Mouse (Mus musculus): ENCODE results near the gene Gdf1. TPM values are rescaled to one million over a fixed set of nuclear protein-coding genes. Genes with fewer than 3 reads are reported as not detected.

Gene Gdf1
- 0.28 TPM for polyA plus RNA-seq (2017; shearing (Covaris generic))

DNA sequence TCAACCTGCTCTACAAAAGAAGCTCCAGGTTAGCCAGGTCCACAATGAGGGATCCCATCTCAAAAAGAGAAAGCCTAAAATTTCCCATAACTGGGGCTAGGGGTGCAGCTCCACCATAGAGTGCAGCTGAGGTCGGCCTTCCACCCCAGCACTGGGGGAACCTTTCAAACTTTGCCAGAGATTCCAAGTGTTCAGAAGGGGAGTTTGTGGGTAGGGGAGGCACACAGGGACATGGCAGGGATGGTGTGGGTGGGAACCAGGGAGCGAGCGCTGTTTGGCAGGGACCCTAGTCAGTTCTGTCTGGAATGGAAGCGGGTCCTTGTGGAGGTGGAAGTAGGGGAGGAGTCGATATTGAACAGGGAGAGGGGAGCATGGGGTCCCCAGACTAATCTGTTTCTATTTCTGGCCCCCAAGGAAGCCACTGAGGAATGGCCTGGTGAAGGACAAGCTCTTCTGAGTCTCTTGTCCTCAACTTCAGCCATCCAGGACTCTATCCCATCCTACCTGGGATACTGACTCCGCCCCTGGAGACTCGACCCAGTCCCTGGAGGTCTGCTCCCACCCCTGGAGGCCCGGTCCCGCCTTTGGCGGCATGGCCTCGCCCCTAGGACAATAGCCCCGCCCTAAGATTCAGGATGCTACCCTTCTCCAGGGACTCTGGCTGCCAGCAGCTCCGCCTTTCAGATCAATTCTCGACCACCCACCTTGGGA is at the start of gene Gdf1:
TSS of gene Gdf1 (plus strand) at position 694 of the 711 bp plus-strand sequence.

DNA sequence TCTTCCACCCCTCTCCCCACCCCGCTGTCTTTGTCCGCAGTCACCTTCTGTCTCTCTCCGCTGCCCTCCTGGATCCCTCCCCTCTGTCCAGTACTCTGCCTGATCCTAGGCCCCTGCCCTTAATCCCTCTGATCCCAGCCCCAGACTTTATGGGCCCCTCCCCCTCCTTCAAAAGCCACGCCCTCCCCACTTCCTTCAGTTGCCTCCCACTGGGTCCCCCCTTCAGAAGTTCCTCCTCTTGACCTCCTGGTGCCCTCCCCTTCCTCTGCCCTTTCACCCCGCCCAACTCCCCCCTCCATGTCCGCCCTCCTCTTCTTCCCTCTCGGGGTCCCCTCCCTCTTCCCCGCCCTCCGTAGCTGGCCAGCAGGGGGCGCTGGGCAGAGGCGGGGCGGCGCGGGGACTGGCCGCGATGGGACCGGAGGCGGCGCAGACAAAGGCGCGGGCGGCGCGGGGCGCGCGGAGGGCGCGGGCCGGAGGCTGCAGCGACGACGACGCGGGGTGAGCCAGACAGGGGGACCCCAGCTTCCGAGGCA is 46.9 kb upstream of the Gdf1 start, which contains the start of gene Homer3:
TSS of gene Homer3 (plus strand) at position 225 of the 533 bp plus-strand sequence.

DNA sequence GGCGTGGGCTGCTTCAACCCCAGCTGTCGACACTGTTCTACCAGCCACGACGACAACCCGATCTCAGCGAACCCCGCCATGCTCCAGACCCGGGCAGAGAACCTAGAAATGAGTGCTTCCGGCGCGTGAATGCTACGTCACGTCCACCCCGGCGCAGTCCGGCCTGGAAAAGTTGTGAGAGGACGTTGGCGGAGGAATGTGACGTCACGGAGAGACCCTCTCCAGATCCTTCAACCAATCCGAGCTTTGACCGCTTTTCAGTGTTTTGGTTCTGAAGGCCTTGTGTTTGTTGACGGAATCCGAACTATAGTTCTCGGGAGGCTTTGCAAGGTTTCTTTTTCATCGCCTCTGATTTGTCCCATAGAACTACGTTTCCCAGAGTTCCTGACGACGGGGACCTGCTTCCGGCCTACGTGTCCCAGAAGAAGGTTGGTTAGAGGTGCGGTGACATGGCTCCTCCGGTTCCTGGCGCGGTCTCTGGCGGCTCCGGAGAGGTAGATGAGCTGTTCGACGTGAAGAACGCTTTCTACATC is 27.2 kb upstream of the Gdf1 start, which contains the start of the genes Ddx49 and Cope:
TSS of gene Ddx49 (minus strand) at position 132 of the 533 bp plus-strand sequence.
TSS of gene Cope (plus strand) at position 161 of the 533 bp plus-strand sequence.

DNA sequence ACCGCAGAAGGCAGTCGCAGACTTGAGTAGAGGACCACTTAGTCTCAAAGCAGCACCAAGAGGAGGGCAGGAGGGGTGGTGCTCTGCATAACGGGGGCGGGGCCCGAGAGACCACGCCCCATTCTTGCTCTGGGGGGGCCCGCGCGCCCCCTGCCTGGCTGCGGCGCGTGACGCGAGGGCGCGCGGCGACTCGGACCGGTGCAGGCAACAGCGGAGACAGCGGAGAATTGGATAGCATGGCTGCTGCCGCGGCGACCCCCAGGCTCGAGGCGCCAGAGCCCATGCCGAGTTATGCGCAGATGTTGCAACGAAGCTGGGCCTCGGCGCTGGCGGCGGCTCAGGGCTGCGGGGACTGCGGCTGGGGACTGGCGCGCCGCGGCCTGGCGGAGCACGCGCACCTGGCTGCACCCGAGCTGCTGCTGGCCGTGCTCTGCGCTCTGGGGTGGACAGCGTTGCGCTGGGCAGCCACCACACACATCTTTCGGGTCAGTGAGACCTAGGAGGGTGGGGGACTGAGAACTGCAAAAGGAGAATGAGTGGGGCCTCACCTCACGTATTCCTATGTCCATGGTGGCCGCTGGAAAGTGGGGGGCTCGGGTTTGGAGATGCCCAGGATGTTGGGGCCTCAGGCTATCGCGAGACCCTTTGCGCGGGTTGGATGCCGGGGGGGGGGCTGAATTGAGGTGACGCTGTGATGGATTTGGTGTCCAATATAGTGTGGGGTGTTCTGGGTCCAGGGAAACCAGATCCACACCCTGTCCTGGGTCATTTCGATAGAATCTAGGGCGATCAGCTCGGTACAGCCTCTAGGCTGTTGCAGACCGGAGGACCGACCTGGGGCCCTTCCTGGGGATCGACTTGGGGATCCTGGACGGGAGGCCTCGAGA is 13.8 kb upstream of the Gdf1 start, which contains the start of gene Cers1:
TSS of gene Cers1 (plus strand) at position 152 of the 887 bp plus-strand sequence.

DNA sequence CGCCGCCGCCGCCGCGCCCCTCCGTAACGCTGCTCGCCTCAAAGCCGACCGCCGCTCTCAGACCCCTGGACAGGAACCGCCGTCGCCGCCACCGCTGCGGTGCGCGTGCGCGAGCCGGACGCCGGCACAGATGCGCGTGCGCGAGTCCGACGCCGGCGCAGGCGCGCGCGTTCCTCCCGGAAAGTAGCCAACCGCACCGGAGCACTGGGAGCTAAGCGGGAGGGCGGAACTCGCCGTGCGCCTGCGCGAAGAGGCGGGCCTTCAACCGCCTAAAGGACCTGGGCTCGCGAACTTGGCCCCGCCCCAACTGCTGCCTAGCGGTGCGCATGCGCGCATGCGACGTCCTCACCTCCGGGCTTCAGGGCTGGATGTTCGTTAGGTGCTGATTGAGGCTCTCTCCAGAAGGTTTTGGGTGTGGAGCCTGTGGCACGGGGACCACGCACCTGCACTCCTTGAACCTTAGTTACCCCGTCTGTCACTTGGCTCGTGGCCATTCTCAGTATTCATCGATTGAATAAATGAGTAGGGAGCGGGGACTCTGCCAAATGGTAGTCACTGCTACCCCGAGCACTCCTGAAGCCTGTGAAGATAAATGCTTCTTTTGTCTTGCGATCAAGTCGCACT is 23.7 kb downstream of the Gdf1 start, which contains the start of gene Upf1:
TSS of gene Upf1 (minus strand) at position 85 of the 624 bp plus-strand sequence.

DNA sequence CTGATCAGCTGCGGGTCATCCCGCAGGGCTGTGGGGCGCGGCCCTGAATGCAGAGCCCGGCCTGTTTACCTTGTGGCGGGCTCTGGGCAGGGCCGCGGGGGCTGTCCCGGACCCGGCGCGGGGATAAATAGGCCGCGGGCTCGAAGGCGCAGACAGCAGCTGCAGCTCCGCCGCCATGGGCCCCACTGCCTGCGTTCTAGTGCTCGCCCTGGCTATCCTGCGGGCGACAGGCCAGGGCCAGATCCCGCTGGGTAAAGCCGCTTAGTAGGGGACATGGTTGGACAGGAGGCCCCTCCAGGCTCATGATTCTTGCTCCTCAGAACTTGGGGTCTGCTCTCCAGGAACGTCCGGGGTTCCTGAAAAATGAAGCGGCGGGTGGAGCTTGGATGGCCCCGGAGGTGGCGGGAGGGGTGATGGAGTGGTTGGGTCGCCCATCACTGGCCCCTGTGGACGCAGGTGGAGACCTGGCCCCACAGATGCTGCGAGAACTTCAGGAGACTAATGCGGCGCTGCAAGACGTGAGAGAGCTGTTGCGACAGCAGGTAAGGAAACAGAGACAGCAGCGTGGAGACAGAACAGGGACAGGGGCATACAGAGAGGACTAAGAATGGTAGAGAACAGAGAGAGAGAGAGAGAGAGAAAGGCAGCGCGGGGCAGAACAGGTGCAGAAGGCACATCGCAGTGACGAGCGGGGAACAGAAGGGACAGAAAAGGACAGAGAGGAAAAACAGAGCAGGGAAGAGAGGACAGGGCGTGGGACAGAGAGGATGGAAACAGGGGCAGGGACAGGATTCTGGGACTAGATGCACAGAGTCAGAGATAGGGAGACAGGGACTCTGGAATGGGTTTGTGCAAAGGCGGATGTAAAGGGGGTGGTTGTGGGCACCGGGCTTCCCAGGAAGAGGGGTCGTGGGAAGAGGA is 44.0 kb downstream of the Gdf1 start, which contains the start of gene Comp:
TSS of gene Comp (plus strand) at position 162 of the 921 bp plus-strand sequence.

Other genes with a start within 250 kb of the Gdf1 start
- gene Hapln4, start 246.4 kb upstream of the Gdf1 start, polyA plus RNA-seq (2017; shearing (Covaris generic)), result not detected
- not detected for gene Ncan, start 208.9 kb upstream of the Gdf1 start, polyA plus RNA-seq (2017; shearing (Covaris generic))
- gene Nr2c2ap, start 198.5 kb upstream of the Gdf1 start, polyA plus RNA-seq (2017; shearing (Covaris generic)), result 54.8 TPM
- 41.2 TPM for gene Rfxank, start 190.7 kb upstream of the Gdf1 start, polyA plus RNA-seq (2017; shearing (Covaris generic))
- 97.8 TPM for gene Borcs8, start 190.3 kb upstream of the Gdf1 start, polyA plus RNA-seq (2017; shearing (Covaris generic))
- gene Mef2b, start 190.1 kb upstream of the Gdf1 start, polyA plus RNA-seq (2017; shearing (Covaris generic)), result 2.6 TPM
- gene Tmem161a, start 157.5 kb upstream of the Gdf1 start, polyA plus RNA-seq (2017; shearing (Covaris generic)), result 55.6 TPM
- 13.1 TPM for gene Slc25a42, start 117.5 kb upstream of the Gdf1 start, polyA plus RNA-seq (2017; shearing (Covaris generic))
- gene Sugp2, start 95.6 kb upstream of the Gdf1 start, polyA plus RNA-seq (2017; shearing (Covaris generic)), result 34.8 TPM
- gene Armc6, start 95.4 kb upstream of the Gdf1 start, polyA plus RNA-seq (2017; shearing (Covaris generic)), result 17.8 TPM
- gene Homer3, start 47.0 kb upstream of the Gdf1 start, polyA plus RNA-seq (2017; shearing (Covaris generic)), result 0.27 TPM
- gene Ddx49, start 27.3 kb upstream of the Gdf1 start, polyA plus RNA-seq (2017; shearing (Covaris generic)), result 52.9 TPM
- gene Cope, start 27.3 kb upstream of the Gdf1 start, polyA plus RNA-seq (2017; shearing (Covaris generic)), result 354 TPM
- not detected for gene Cers1, start 14.0 kb upstream of the Gdf1 start, polyA plus RNA-seq (2017; shearing (Covaris generic))
- gene Upf1, start 23.5 kb downstream of the Gdf1 start, polyA plus RNA-seq (2017; shearing (Covaris generic)), result 4.7 TPM
- 0.20 TPM for gene Comp, start 43.7 kb downstream of the Gdf1 start, polyA plus RNA-seq (2017; shearing (Covaris generic))
- 14.5 TPM for gene Crtc1, start 109.8 kb downstream of the Gdf1 start, polyA plus RNA-seq (2017; shearing (Covaris generic))
- gene Klhl26, start 147.2 kb downstream of the Gdf1 start, polyA plus RNA-seq (2017; shearing (Covaris generic)), result 15.2 TPM
- gene Tmem59l, start 157.5 kb downstream of the Gdf1 start, polyA plus RNA-seq (2017; shearing (Covaris generic)), result not detected
- gene Crlf1, start 163.3 kb downstream of the Gdf1 start, polyA plus RNA-seq (2017; shearing (Covaris generic)), result not detected
- gene Rex1bd, start 176.9 kb downstream of the Gdf1 start, polyA plus RNA-seq (2017; shearing (Covaris generic)), result 105 TPM
- 1,261 TPM for gene Uba52, start 181.0 kb downstream of the Gdf1 start, polyA plus RNA-seq (2017; shearing (Covaris generic))
- gene Fkbp8, start 197.9 kb downstream of the Gdf1 start, polyA plus RNA-seq (2017; shearing (Covaris generic)), result 429 TPM
- 94.0 TPM for gene Kxd1, start 198.1 kb downstream of the Gdf1 start, polyA plus RNA-seq (2017; shearing (Covaris generic))
- 41.2 TPM for gene Ell, start 209.6 kb downstream of the Gdf1 start, polyA plus RNA-seq (2017; shearing (Covaris generic))